Mouse (Mus musculus): ENCODE data around the gene Rapgef4. TPM values are rescaled to one million over a fixed set of nuclear protein-coding genes. Genes with fewer than 3 reads are reported as not detected.

Gene Rapgef4
- polyA plus RNA-seq, 1 experiment, result 0.08 TPM

GRCm38 (mm10) chr2:72107525-72108180, 126.6 kb downstream of the Rapgef4 start:
- TF ChIP-seq CEBPB (IDR thresholded peaks at IDR 0.05; ENCODE audit: low read depth), result peak; percentile 59
- no peak for TF ChIP-seq USF1 (IDR thresholded peaks at IDR 0.05; ENCODE audit: low read depth)
- H3K36me3 ChIP-seq (ENCODE audit: control insufficient read depth, insufficient read depth), result no peaks in the 10 kb centered on the region

DNA sequence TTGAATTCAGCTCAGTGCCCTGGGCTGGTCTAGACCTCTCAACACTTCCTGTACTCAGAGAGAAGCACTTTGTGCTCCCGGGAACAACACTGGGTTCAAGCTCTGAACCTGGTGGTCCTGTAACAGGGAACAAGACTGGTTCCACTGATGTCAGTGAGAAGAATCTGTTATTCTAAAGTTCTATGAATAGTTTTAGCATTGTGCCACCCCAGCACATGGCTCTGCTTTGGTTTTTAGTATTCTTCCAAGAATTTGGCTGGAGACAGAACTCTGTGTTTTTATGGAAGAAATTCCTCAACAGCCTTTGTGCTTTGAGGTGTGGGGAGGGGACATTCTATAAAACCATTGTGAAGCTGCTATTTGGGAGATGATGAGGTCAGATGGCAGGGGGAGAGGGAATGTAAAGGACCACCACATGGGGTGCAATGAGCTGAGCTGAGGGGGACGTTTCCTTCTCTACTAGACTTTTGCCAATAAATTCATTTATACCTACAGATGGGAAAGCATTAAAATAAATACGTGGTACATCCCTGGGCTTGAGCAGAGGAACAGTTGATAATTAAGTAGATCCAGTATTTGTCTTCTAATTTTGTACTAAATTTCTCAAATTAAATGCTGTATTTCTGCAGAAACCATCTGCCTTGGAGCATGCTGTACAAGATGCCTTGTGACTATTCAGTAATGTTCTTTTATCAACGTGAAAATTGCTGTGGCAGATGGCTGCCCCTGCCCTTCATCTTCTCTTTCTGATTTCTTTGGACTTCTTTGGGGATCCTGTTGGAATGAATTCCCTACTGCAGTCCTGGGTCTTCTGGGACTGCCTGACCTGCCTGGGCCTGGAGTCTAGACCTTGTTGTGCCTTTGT, 127.6 kb downstream of the Rapgef4 start:
- no peak overlapping the region for H3K4me3 ChIP-seq (ENCODE audit: insufficient read depth, poor library complexity, severe bottlenecking)
- no peaks in the 10 kb centered on the region for H3K36me3 ChIP-seq (ENCODE audit: control insufficient read depth, insufficient read depth)
- no peak overlapping the region for H3ac ChIP-seq (ENCODE audit: control insufficient read depth, insufficient read length, low read depth)
- no peaks in the 10 kb centered on the region for H3K79me3 ChIP-seq (ENCODE audit: low read depth)
- TF ChIP-seq FOSL1 (IDR thresholded peaks at IDR 0.05; ENCODE audit: insufficient read depth, low read length, poor library complexity, severe bottlenecking) (no peak), MYOD1 (IDR thresholded peaks at IDR 0.05; ENCODE audit: control insufficient read depth, insufficient read length, low read depth) (no peak), USF1 (IDR thresholded peaks at IDR 0.05; ENCODE audit: low read depth) (no peak), MAX (IDR thresholded peaks at IDR 0.05) (no peak), CEBPB (IDR thresholded peaks at IDR 0.05; ENCODE audit: low read depth) (no peak), CTCF (IDR thresholded peaks at IDR 0.05; ENCODE audit: control insufficient read depth, insufficient read depth, insufficient read length) (no peak)
- H3K79me2 ChIP-seq (ENCODE audit: control insufficient read depth, insufficient read depth), result no peaks in the 10 kb centered on the region
- no peaks in the 10 kb centered on the region for H3K27me3 ChIP-seq (ENCODE audit: control insufficient read depth, insufficient read depth, insufficient read length)

More at GRCm38 (mm10) chr2:72107525-72108180, 126.6 kb downstream of the Rapgef4 start:
- H3K4me3 ChIP-seq (ENCODE audit: insufficient read depth, poor library complexity, severe bottlenecking), result no peak overlapping the region
- no peaks in the 10 kb centered on the region for H3K27me3 ChIP-seq (ENCODE audit: control insufficient read depth, insufficient read depth, insufficient read length)
- H3K79me3 ChIP-seq (ENCODE audit: low read depth), result no peaks in the 10 kb centered on the region
- H3ac ChIP-seq (ENCODE audit: control insufficient read depth, insufficient read length, low read depth), result no peak overlapping the region
- H3K79me2 ChIP-seq (ENCODE audit: control insufficient read depth, insufficient read depth), result no peaks in the 10 kb centered on the region

DNA sequence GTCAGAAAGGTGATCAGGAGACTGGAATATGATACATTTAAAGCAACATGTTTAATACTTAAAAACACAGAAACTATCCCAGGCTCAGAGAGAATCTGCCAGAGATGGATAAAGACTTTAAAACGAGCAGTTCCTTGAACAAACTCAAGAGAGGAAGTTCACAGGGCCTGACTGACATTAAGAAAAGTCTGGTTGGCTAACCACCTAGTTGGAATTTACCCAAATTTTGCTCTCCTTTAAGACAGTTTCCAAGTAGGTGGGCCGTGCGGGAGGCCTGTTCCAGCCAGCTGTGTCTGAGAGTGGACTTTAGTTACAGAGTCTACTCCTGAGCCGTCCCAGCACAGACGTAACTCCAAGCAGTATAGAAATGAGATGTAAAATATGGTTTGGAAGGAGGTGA, 129.4 kb downstream of the Rapgef4 start:
- Histone ChIP-seq H3K36me3 (ENCODE audit: control insufficient read depth, insufficient read depth) (no peaks in the 10 kb centered on the region), H3ac (ENCODE audit: control insufficient read depth, insufficient read length, low read depth) (no peak overlapping the region), H3K4me3 (ENCODE audit: insufficient read depth, poor library complexity, severe bottlenecking) (no peak overlapping the region), H3K79me2 (ENCODE audit: control insufficient read depth, insufficient read depth) (no peaks in the 10 kb centered on the region), H3K79me3 (ENCODE audit: low read depth) (no peaks in the 10 kb centered on the region), H3K27me3 (ENCODE audit: control insufficient read depth, insufficient read depth, insufficient read length) (no peaks in the 10 kb centered on the region)
- TF ChIP-seq MAX (IDR thresholded peaks at IDR 0.05) (no peak), MYOD1 (IDR thresholded peaks at IDR 0.05; ENCODE audit: control insufficient read depth, insufficient read length, low read depth) (no peak), MYOG (IDR thresholded peaks at IDR 0.05; ENCODE audit: control insufficient read depth, extremely low read depth, insufficient read length) (no peak)

GRCm38 (mm10) chr2:72113716-72114115, 132.7 kb downstream of the Rapgef4 start:
- no peak for TF ChIP-seq CTCF (IDR thresholded peaks at IDR 0.05; ENCODE audit: control insufficient read depth, insufficient read depth, insufficient read length)
- TF ChIP-seq CEBPB (IDR thresholded peaks at IDR 0.05; ENCODE audit: low read depth), result no peak
- TF ChIP-seq USF1 (IDR thresholded peaks at IDR 0.05; ENCODE audit: low read depth), result no peak
- no peak for TF ChIP-seq MAX (IDR thresholded peaks at IDR 0.05)
- TF ChIP-seq MYOD1 (IDR thresholded peaks at IDR 0.05; ENCODE audit: control insufficient read depth, insufficient read length, low read depth), result no peak
- no peak for TF ChIP-seq FOSL1 (IDR thresholded peaks at IDR 0.05; ENCODE audit: insufficient read depth, low read length, poor library complexity, severe bottlenecking)
- no peak for TF ChIP-seq MYOG (IDR thresholded peaks at IDR 0.05; ENCODE audit: control insufficient read depth, extremely low read depth, insufficient read length)
- no peaks in the 10 kb centered on the region for H3K36me3 ChIP-seq (ENCODE audit: control insufficient read depth, insufficient read depth)
- H3K27me3 ChIP-seq (ENCODE audit: control insufficient read depth, insufficient read depth, insufficient read length), result no peaks in the 10 kb centered on the region

GRCm38 (mm10) chr2:72114148-72114559, 133.1 kb downstream of the Rapgef4 start:
- no peaks in the 10 kb centered on the region for H3K79me3 ChIP-seq (ENCODE audit: low read depth)
- H3K36me3 ChIP-seq (ENCODE audit: control insufficient read depth, insufficient read depth), result no peaks in the 10 kb centered on the region
- no peaks in the 10 kb centered on the region for H3K79me2 ChIP-seq (ENCODE audit: control insufficient read depth, insufficient read depth)
- no peak overlapping the region for H3K4me3 ChIP-seq (ENCODE audit: insufficient read depth, poor library complexity, severe bottlenecking)
- TF ChIP-seq FOSL1 (IDR thresholded peaks at IDR 0.05; ENCODE audit: insufficient read depth, low read length, poor library complexity, severe bottlenecking) (no peak), MYOG (IDR thresholded peaks at IDR 0.05; ENCODE audit: control insufficient read depth, extremely low read depth, insufficient read length) (no peak), USF1 (IDR thresholded peaks at IDR 0.05; ENCODE audit: low read depth) (no peak), MAX (IDR thresholded peaks at IDR 0.05) (no peak), CTCF (IDR thresholded peaks at IDR 0.05; ENCODE audit: control insufficient read depth, insufficient read depth, insufficient read length) (no peak), MYOD1 (IDR thresholded peaks at IDR 0.05; ENCODE audit: control insufficient read depth, insufficient read length, low read depth) (no peak), CEBPB (IDR thresholded peaks at IDR 0.05; ENCODE audit: low read depth) (no peak)
- H3ac ChIP-seq (ENCODE audit: control insufficient read depth, insufficient read length, low read depth), result no peak overlapping the region
- H3K27me3 ChIP-seq (ENCODE audit: control insufficient read depth, insufficient read depth, insufficient read length), result no peaks in the 10 kb centered on the region

More at GRCm38 (mm10) chr2:72113716-72114115, 132.7 kb downstream of the Rapgef4 start:
- Histone ChIP-seq H3K79me2 (ENCODE audit: control insufficient read depth, insufficient read depth) (no peaks in the 10 kb centered on the region), H3K79me3 (ENCODE audit: low read depth) (no peaks in the 10 kb centered on the region), H3ac (ENCODE audit: control insufficient read depth, insufficient read length, low read depth) (no peak overlapping the region), H3K4me3 (ENCODE audit: insufficient read depth, poor library complexity, severe bottlenecking) (no peak overlapping the region)
